Mouse (Mus musculus): Measurements from ENCODE around the gene Zfp648.

GRCm38 (mm10) chr1:154152539-154152938 is 48.4 kb upstream of the Zfp648 start:
- TF ChIP-seq POLR2A (IDR thresholded peaks at IDR 0.05; ENCODE audit: extremely low read depth, insufficient read depth, low read length), result no peak
- TF ChIP-seq CTCF (IDR thresholded peaks at IDR 0.05; ENCODE audit: low read depth, low read length), result no peak
